ENCODE assay signal across 9 mouse cellular contexts in the genomic region with DNA sequence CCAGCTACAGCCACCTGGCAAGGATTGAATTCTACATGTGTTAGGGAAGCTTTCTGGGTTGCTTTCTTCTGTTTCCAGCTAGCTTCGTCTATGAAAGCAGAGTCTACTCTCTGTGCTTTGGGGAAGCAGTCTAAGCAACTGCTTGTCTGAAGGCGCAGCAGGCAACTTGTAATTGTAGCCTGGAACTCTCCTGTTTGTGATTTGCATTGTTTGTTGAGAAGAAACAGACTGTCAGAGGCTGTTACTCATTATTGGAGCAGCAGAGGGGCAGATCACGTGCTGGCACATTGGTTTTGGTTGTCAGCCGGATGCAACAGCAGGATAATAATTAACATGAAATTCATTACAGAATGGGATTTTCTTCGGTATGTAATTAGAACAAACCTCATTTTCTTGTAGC.
DNase-seq lines count a peak whose midpoint lies in the region.
"Had no signal": no experiment of that assay in that cellular context is flagged by ENCODE, and none has a peak within 500 bp of the region (broad histone marks: within the 10 kb centered on the region; RNA-seq: fewer than 3 reads in every experiment).

No protein-coding gene starts in this region.

- peak; percentile 76 for DNase-seq in brain, adult 2 months (ENCODE audit: low read depth, low spot score)
- DNase-seq in embryonic facial prominence, embryonic 10.5 days (ENCODE audit: low spot score) = peak; percentile 52
- DNase-seq in kidney, adult 18-20 months = peak; percentile 47
- DNase-seq in layer of hippocampus, postnatal 36 days = peak; percentile 8 to 32
- DNase-seq in lung, postnatal 36 days = no peak
- DNase-seq in adrenal gland, adult 2 months = no peak
- DNase-seq in thymus, adult 18-20 months = no peak
- no peak for DNase-seq in heart, postnatal 25 days (ENCODE audit: low spot score)
- DNase-seq: cerebellum, adult 9-11 months had no signal

- intact Hi-C loops in heart, postnatal 25 days (cut with DNase I) = no loop called here

- H3K27ac ChIP-seq in embryonic facial prominence, embryonic 10.5 days (replicated peaks) = peak overlapping the region; percentile 69

- no peaks in the 10 kb centered on the region for H3K27me3 ChIP-seq in embryonic facial prominence, embryonic 10.5 days (replicated peaks; ENCODE audit: low read depth, poor library complexity, severe bottlenecking)

- H3K4me3 ChIP-seq in embryonic facial prominence, embryonic 10.5 days = no peak overlapping the region

- no peaks in the 10 kb centered on the region for H3K9me3 ChIP-seq in embryonic facial prominence, embryonic 10.5 days

- H3K36me3 ChIP-seq in embryonic facial prominence, embryonic 10.5 days (replicated peaks) = no peaks in the 10 kb centered on the region

- peaks cover 28% of the 10 kb centered on the region for H3K4me1 ChIP-seq in embryonic facial prominence, embryonic 10.5 days

- 24% methylated on average over 5 of the region's 5 CpGs for WGBS in embryonic facial prominence, embryonic 10.5 days

Comparison
In these comparisons a context has a peak if more than half of its experiments do, and no peak if none do; other contexts are left out.
1. DNase-seq: peak in brain, adult 2 months (single experiment), embryonic facial prominence, embryonic 10.5 days (single experiment), kidney, adult 18-20 months (single experiment) and layer of hippocampus, postnatal 36 days (2 of 2); none in lung, postnatal 36 days (single experiment), adrenal gland, adult 2 months (single experiment), thymus, adult 18-20 months (0 of 2) and heart, postnatal 25 days (single experiment).